Mouse (Mus musculus): Measurements from ENCODE around the gene Nat8f1. TPM values are rescaled to one million over a fixed set of nuclear protein-coding genes. Genes with fewer than 3 reads are reported as not detected.
A peak's percentile ranks its signal among the peaks of the same experiment; 100 is the strongest.
"Not testable (repeated sequence)": the region's sequence is repeated elsewhere in the genome, so short reads cannot be mapped to it uniquely, and the experiment has no call there.

Nat8f1 gene
- 4.1 and 6.1 TPM in 2 replicates for polyA plus RNA-seq (2014; fragmentation: Nextera tagmentation; extraction: Ambion mirVana)

- H3K9ac ChIP-seq (replicated peaks; ENCODE audit: low read length): peak within 1 kb of the TSS; percentile 61
- peak within 1 kb of the TSS; percentile 52 for H3K4me3 ChIP-seq (ENCODE audit: low read depth, low read length)
- WGBS: 1% methylated on average over 58 of the region's 61 CpGs
- ATAC-seq (replicated peaks; ENCODE audit: insufficient number of reproducible peaks, low FRiP score, low TSS enrichment, low read depth) (peak; percentile 97), DNase-seq (ENCODE audit: low spot score) (peak; percentile 92)
- peak within 1 kb of the TSS; percentile 66 for H3K4me2 ChIP-seq (ENCODE audit: low read depth, low read length)
- H3K9me3 ChIP-seq (replicated peaks; ENCODE audit: control insufficient read depth, low read length); H3K36me3 ChIP-seq (replicated peaks; ENCODE audit: control insufficient read depth, insufficient read depth, low read depth, low read length); H3K4me1 ChIP-seq (ENCODE audit: control insufficient read depth, insufficient read depth, low read length); H3K27me3 ChIP-seq (ENCODE audit: control insufficient read depth, insufficient read depth, low read length): not testable (repeated sequence)
- peak within 1 kb of the TSS; percentile 31; the same call in 1 of the 2 replicates for H3K27ac ChIP-seq (replicated peaks; ENCODE audit: low read depth, low read length)
Measured at GRCm38 (mm10) chr6:85915539-85916513, at the start of gene Nat8f1. TSS of gene Nat8f1 (minus strand) at chr6:85915687.

GRCm38 (mm10) chr6:85961101-85962091 lies 45.9 kb upstream of the Nat8f1 start, which contains the start of gene Dusp11:
TSS of gene Dusp11 (minus strand) at chr6:85961667.
- H3K27ac ChIP-seq (replicated peaks; ENCODE audit: low read depth, low read length): peak within 1 kb of the TSS; percentile 95
- peak within 1 kb of the TSS; percentile 81 for H3K4me3 ChIP-seq (ENCODE audit: low read depth, low read length)
- no peaks in the 10 kb centered on the region for H3K4me1 ChIP-seq (ENCODE audit: control insufficient read depth, insufficient read depth, low read length)
- H3K9me3 ChIP-seq (replicated peaks; ENCODE audit: control insufficient read depth, low read length): no peaks in the 10 kb centered on the region
- H3K4me2 ChIP-seq (ENCODE audit: low read depth, low read length): peak within 1 kb of the TSS; percentile 62
- ATAC-seq (replicated peaks; ENCODE audit: insufficient number of reproducible peaks, low FRiP score, low TSS enrichment, low read depth) (peak; percentile 94), DNase-seq (ENCODE audit: low spot score) (peak; percentile 96)
- H3K36me3 ChIP-seq (replicated peaks; ENCODE audit: control insufficient read depth, insufficient read depth, low read depth, low read length): no peaks in the 10 kb centered on the region
- H3K9ac ChIP-seq (replicated peaks; ENCODE audit: low read length): peak within 1 kb of the TSS; percentile 93
- WGBS: under 1% methylated on average over 70 of the region's 70 CpGs
- no peaks in the 10 kb centered on the region for H3K27me3 ChIP-seq (ENCODE audit: control insufficient read depth, insufficient read depth, low read length)

GRCm38 (mm10) chr6:85957581-85957980 lies 42.1 kb upstream of the Nat8f1 start:
- ATAC-seq (replicated peaks; ENCODE audit: insufficient number of reproducible peaks, low FRiP score, low TSS enrichment, low read depth): no peak
- Histone ChIP-seq H3K4me1 (ENCODE audit: control insufficient read depth, insufficient read depth, low read length) (no peaks in the 10 kb centered on the region), H3K36me3 (replicated peaks; ENCODE audit: control insufficient read depth, insufficient read depth, low read depth, low read length) (peaks cover 8% of the 10 kb centered on the region; the same call in 1 of the 2 replicates), H3K9ac (replicated peaks; ENCODE audit: low read length) (no peak overlapping the region), H3K4me2 (ENCODE audit: low read depth, low read length) (no peak overlapping the region), H3K9me3 (replicated peaks; ENCODE audit: control insufficient read depth, low read length) (no peaks in the 10 kb centered on the region), H3K27ac (replicated peaks; ENCODE audit: low read depth, low read length) (no peak overlapping the region), H3K27me3 (ENCODE audit: control insufficient read depth, insufficient read depth, low read length) (no peaks in the 10 kb centered on the region), H3K4me3 (ENCODE audit: low read depth, low read length) (no peak overlapping the region)
- WGBS: 94% methylated on average over 3 of the region's 3 CpGs
- DNase-seq (ENCODE audit: low spot score): no peak

- H3K4me2 ChIP-seq (ENCODE audit: low read depth, low read length): no peak overlapping the region
- no peak overlapping the region for H3K27ac ChIP-seq (replicated peaks; ENCODE audit: low read depth, low read length)
- WGBS: 86% methylated on average over 6 of the region's 6 CpGs
- H3K9ac ChIP-seq (replicated peaks; ENCODE audit: low read length): no peak overlapping the region
- no peak overlapping the region for H3K4me3 ChIP-seq (ENCODE audit: low read depth, low read length)
- DNase-seq (ENCODE audit: low spot score) (no peak), ATAC-seq (replicated peaks; ENCODE audit: insufficient number of reproducible peaks, low FRiP score, low TSS enrichment, low read depth) (no peak)
- no peaks in the 10 kb centered on the region for H3K27me3 ChIP-seq (ENCODE audit: control insufficient read depth, insufficient read depth, low read length)
- H3K4me1 ChIP-seq (ENCODE audit: control insufficient read depth, insufficient read depth, low read length): no peaks in the 10 kb centered on the region
- H3K36me3 ChIP-seq (replicated peaks; ENCODE audit: control insufficient read depth, insufficient read depth, low read depth, low read length): peaks cover 13% of the 10 kb centered on the region
- no peaks in the 10 kb centered on the region for H3K9me3 ChIP-seq (replicated peaks; ENCODE audit: control insufficient read depth, low read length)
Measured at GRCm38 (mm10) chr6:85948549-85948948, 33.1 kb upstream of the Nat8f1 start.

- ATAC-seq (replicated peaks; ENCODE audit: insufficient number of reproducible peaks, low FRiP score, low TSS enrichment, low read depth) (no peak), DNase-seq (ENCODE audit: low spot score) (no peak)
- H3K27me3 ChIP-seq (ENCODE audit: control insufficient read depth, insufficient read depth, low read length): no peaks in the 10 kb centered on the region
- no peak overlapping the region for H3K9ac ChIP-seq (replicated peaks; ENCODE audit: low read length)
- H3K9me3 ChIP-seq (replicated peaks; ENCODE audit: control insufficient read depth, low read length): no peaks in the 10 kb centered on the region
- H3K4me1 ChIP-seq (ENCODE audit: control insufficient read depth, insufficient read depth, low read length): no peaks in the 10 kb centered on the region
- 96% methylated on average over 3 of the region's 3 CpGs for WGBS
- no peak overlapping the region for H3K27ac ChIP-seq (replicated peaks; ENCODE audit: low read depth, low read length)
- H3K4me2 ChIP-seq (ENCODE audit: low read depth, low read length): no peak overlapping the region
- H3K4me3 ChIP-seq (ENCODE audit: low read depth, low read length): no peak overlapping the region
- H3K36me3 ChIP-seq (replicated peaks; ENCODE audit: control insufficient read depth, insufficient read depth, low read depth, low read length): no peaks in the 10 kb centered on the region; the same call in 1 of the 2 replicates
Measured at GRCm38 (mm10) chr6:85942469-85942868, 27.0 kb upstream of the Nat8f1 start.

GRCm38 (mm10) chr6:85938701-85939100 lies 23.2 kb upstream of the Nat8f1 start:
- Histone ChIP-seq H3K27ac (replicated peaks; ENCODE audit: low read depth, low read length) (no peak overlapping the region), H3K9me3 (replicated peaks; ENCODE audit: control insufficient read depth, low read length) (no peaks in the 10 kb centered on the region), H3K36me3 (replicated peaks; ENCODE audit: control insufficient read depth, insufficient read depth, low read depth, low read length) (no peaks in the 10 kb centered on the region), H3K4me3 (ENCODE audit: low read depth, low read length) (no peak overlapping the region), H3K9ac (replicated peaks; ENCODE audit: low read length) (no peak overlapping the region), H3K4me1 (ENCODE audit: control insufficient read depth, insufficient read depth, low read length) (no peaks in the 10 kb centered on the region), H3K4me2 (ENCODE audit: low read depth, low read length) (no peak overlapping the region), H3K27me3 (ENCODE audit: control insufficient read depth, insufficient read depth, low read length) (no peaks in the 10 kb centered on the region)
- ATAC-seq (replicated peaks; ENCODE audit: insufficient number of reproducible peaks, low FRiP score, low TSS enrichment, low read depth) (no peak), DNase-seq (ENCODE audit: low spot score) (no peak)
- WGBS: 84% methylated on average over 10 of the region's 10 CpGs

- Histone ChIP-seq H3K4me2 (ENCODE audit: low read depth, low read length) (peak overlapping the region; percentile 39), H3K4me3 (ENCODE audit: low read depth, low read length) (peak overlapping the region; percentile 45), H3K27ac (replicated peaks; ENCODE audit: low read depth, low read length) (peak overlapping the region; percentile 52; the same call in 1 of the 2 replicates), H3K9ac (replicated peaks; ENCODE audit: low read length) (peak overlapping the region; percentile 62)
- not testable (repeated sequence) for H3K4me1 ChIP-seq (ENCODE audit: control insufficient read depth, insufficient read depth, low read length); H3K27me3 ChIP-seq (ENCODE audit: control insufficient read depth, insufficient read depth, low read length); H3K9me3 ChIP-seq (replicated peaks; ENCODE audit: control insufficient read depth, low read length); H3K36me3 ChIP-seq (replicated peaks; ENCODE audit: control insufficient read depth, insufficient read depth, low read depth, low read length)
- ATAC-seq (replicated peaks; ENCODE audit: insufficient number of reproducible peaks, low FRiP score, low TSS enrichment, low read depth): peak; percentile 95
- 2% methylated on average over 41 of the region's 50 CpGs for WGBS
- peak; percentile 76 for DNase-seq (ENCODE audit: low spot score)
Measured at GRCm38 (mm10) chr6:85936508-85937465, 21.3 kb upstream of the Nat8f1 start.

Data from embryonic facial prominence, embryonic 11.5 days (tissue).